Mouse (Mus musculus): ENCODE measurements around the gene Abhd17c. TPM values are rescaled to one million over a fixed set of nuclear protein-coding genes. Genes with fewer than 3 reads are reported as not detected.
"Not testable (repeated sequence)": the region's sequence is repeated elsewhere in the genome, so short reads cannot be mapped to it uniquely, and the experiment has no call there.

Gene Abhd17c
- total RNA-seq, 2 experiments from 2014 or later: 26.7 to 29.9 TPM

DNA sequence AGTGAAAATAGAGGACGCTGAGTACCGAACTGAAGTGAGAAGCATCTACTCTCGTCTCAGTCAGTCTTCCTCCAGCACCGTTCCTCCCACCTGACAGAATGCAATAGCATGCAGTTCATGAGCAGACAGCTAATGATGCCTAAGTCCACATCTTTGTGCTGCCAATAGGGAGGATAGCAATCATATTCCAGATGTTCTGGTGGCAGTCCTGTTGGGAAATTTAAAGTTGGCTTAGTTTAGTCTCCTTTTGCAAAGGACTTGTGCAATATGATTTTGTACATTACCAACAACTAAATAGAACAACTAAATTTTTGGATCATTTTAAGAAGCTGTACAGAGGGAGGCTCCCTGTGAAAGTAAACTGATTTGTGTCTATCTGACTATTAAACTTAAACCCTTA is 2.1 kb upstream of the Abhd17c start:
- no peak for DNase-seq (ENCODE audit: low spot score in 2 of 2)

DNA sequence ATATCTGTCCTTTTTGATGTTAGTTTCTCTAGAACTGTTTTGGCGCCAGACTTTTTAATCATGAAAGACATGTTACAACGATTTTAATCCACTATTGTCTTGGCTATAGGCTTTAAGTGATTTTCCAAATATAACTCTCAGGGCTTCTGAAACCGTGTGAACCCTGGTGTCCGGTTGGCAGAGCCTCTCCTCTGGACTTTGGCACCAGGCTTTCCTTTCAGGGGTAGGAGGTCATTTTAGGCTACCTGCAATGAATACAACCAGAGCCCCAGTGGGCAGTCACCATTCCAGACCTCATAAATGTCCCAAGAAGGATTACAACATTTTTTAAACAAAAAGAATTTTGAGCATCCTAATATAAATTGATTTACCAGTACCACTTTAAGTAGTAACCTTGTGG is 1.1 kb upstream of the Abhd17c start:
- no peak for DNase-seq (ENCODE audit: low spot score in 2 of 2)

DNA sequence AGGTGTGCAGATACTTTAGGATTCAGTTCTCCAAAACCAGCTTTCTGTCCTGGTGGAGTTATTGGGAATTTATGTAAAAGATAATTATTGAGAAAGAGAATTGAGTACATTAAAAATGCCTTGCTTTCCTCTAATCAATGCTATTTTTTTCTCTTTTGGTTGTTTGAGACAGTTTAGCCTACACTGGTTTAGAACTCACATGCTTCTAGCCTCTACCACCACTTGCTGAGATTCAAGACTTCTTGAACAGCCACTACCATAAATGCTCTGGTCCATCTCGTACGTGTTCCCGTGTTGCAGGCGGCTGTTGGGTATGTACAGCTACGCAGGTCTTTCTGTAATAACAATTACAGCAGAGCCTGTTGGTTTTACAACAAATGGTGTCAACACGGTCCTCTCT is 681 bp upstream of the Abhd17c start:
- DNase-seq (ENCODE audit: low spot score in 2 of 2): no peak

GRCm38 (mm10) chr7:84151960-84152334 is 254 bp upstream of the Abhd17c start:
- DNase-seq (ENCODE audit: low spot score in 2 of 2): peak; percentile 88 to 93

- no peak for DNase-seq (ENCODE audit: low spot score in 2 of 2)
Measured at GRCm38 (mm10) chr7:84150361-84151000, 1.2 kb downstream of the Abhd17c start.

DNA sequence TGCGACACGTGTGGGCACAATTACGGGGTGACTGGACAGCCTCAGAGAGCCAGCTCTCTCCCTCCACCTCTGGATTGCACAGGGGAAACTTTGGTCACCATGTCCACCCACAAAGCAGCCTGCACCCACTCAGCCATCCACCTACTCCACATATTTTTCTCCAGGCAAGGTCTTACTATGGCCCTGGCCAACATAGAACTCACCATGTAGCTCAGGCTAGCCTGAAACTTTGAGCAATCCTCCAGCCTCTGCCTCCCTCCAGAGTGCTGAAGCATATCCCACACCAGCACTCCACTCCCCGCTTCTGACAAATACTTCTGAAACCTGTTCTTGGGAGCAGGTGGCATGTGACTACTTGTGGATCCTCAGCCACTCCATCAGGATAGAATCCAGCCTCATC is 1.9 kb downstream of the Abhd17c start:
- no peak for DNase-seq (ENCODE audit: low spot score in 2 of 2)

- no peak for DNase-seq (ENCODE audit: low spot score in 2 of 2)
Measured at GRCm38 (mm10) chr7:84148896-84149295, 2.8 kb downstream of the Abhd17c start.

GRCm38 (mm10) chr7:84147746-84148145 is 3.9 kb downstream of the Abhd17c start:
- no peak for DNase-seq (ENCODE audit: low spot score in 2 of 2)

DNA sequence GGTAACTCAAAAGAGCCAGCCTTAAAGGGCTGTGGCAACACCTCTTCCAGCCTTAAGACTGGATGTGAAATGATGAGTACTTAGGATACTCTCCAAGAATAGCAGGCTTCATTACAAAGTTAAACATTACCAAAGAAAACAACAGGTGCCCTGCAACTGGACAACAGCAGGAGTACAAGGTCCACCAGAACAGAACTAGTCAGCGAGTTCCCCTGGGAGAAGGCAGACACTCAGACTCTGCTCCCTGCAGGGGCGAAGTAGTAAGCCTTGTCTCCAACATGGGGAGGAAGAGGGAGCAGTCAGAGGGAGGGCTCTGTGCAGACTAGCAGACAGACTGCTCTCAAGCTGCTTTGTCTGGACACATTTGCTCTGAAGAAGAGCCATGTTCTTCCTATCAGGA is 6.1 kb downstream of the Abhd17c start:
- no peak for DNase-seq (ENCODE audit: low spot score in 2 of 2)

- DNase-seq (ENCODE audit: low spot score in 2 of 2): no peak
Measured at GRCm38 (mm10) chr7:84142736-84143473, 8.8 kb downstream of the Abhd17c start.

DNA sequence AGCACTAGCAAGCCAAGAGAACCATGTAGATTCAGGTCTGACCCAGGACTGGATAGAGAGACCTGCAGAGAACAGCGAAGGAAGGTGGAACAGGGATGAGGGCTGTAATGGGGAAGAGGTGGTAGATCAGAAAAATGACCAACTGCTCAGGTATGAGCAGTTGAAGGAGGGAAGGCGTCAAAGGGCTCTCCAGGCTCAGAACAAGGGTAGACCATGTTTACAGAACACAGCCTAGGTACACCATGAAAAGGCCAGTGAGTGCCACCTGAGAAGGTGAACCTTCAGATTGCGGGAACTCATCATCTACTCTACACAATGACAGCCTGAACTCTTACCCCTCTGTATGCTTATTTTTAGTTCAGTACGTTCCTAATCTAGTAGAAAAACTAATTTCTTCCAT is 9.5 kb downstream of the Abhd17c start:
- no peak for DNase-seq (ENCODE audit: low spot score in 2 of 2)

DNA sequence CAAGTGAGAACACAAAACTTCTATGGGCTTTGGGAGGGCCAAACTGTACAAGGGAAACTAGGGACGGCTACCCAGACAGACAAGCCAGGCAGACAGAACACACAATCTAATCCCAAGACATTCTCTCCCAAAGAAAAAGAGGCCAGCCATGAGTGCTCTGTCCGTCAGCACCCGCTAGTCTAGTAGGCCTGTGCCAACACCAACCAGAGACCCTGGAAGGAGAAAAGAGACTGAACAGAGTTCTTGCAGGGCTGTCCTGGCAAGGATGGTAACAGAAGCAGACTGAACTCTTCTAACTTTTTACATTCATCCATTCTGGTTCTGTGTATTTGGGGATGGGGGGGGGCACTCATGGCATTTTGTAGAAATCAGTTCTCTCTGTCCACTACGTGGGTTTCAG is 12.1 kb downstream of the Abhd17c start:
- DNase-seq (ENCODE audit: low spot score in 2 of 2): no peak

- DNase-seq (ENCODE audit: low spot score in 2 of 2): no peak
Measured at GRCm38 (mm10) chr7:84138731-84139130, 13.0 kb downstream of the Abhd17c start.

- DNase-seq (ENCODE audit: low spot score in 2 of 2): no peak
Measured at GRCm38 (mm10) chr7:84137779-84138178, 13.9 kb downstream of the Abhd17c start.

DNA sequence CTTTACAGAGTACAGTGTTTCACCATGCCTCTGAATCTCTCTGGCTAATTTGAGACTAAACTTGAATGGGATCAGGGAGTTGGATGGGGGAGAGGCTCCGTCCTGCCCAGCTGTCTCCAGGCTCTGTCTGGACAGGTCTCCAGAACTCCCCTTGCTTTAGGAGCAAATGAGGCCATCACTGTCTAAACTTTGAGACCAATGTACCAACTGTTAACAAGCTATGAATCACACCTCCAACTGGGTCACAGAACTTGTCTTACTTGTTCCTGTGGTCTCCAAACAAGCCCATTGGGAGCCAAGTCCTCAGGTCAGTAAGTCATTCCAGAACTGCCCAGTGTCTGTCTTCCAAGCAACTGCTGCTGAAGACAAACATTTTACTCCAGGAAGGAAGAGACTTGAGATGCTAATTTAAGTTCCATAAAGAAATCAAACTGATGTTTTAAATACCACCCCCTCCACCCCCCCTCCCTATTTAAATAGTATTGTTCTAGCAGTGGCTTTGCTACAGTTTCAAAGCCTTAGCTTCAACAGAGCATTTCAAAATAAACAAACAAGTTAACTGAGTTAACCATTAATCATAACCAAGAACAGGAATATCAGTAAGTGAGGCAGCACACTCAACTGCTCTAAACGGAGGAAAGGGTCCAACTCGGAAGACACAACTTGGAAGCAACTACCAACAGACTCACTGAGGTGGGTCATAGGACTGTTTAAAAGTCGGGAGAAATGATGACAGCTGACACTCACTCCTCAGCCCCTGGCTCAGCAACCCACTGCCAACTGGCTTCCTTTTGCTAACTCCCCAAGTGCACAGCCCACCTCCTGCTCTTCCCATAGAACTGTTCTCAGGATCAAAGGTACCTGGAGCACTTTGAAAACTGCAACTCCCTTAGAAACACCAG is 15.6 kb downstream of the Abhd17c start:
- no peak for DNase-seq (ENCODE audit: low spot score in 2 of 2)

- DNase-seq (ENCODE audit: low spot score in 2 of 2): peak in 1 of 2 experiments; percentile 48
Measured at GRCm38 (mm10) chr7:84132704-84133103, 19.0 kb downstream of the Abhd17c start.

GRCm38 (mm10) chr7:84131736-84132135 is 20.0 kb downstream of the Abhd17c start:
- DNase-seq (ENCODE audit: low spot score in 2 of 2): no peak

DNA sequence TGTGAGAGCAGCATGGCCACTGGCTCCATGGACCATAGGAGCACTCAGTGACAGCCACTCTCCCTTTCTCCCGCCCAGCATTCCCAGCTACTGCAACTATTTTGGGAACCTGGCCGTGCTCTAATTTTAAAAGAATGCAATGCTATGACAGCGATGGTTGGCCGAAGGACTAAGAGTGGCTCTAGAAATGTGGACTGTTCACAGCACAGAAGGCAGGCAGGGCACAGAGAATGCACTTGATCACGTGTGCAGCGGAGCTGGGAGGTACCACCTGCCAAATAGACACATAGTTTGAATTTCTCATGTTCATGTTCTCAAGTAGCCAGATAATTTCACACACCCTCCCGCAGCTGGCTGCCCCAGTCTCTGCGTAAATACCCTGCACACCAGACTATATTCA is 23.0 kb downstream of the Abhd17c start:
- no peak for DNase-seq (ENCODE audit: low spot score in 2 of 2)

GRCm38 (mm10) chr7:84125730-84126129 is 26.0 kb downstream of the Abhd17c start:
- DNase-seq (ENCODE audit: low spot score in 2 of 2): no peak

- DNase-seq (ENCODE audit: low spot score in 2 of 2): not testable (repeated sequence)
Measured at GRCm38 (mm10) chr7:84123651-84124050, 28.0 kb downstream of the Abhd17c start.

DNA sequence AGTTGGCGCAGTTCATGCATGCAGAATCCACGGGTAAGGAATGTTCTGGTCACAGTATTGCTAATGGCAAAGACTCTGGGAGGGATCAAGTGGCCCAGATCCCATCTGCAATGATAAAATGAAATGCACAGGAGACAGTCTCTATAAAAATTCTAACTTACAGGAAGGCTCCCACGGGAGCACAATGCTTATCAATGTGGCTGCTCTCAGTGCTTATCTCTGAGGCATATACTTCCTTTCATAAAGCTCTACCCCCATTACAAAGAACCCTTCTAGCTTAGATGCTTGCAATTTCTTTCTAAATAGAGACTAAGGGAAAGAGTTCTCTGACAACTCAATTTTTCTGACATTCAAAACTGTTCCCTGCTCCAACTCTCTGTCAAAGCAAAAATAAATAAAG is 29.9 kb downstream of the Abhd17c start:
- no peak for DNase-seq (ENCODE audit: low spot score in 2 of 2)
